Mouse (Mus musculus) thymus, adult 2 months (tissue): ENCODE measurements around the gene Hoxd12. TPM values are rescaled to one million over a fixed set of nuclear protein-coding genes. Genes with fewer than 3 reads are reported as not detected.

Source experiments
- DNase-seq: peaks from one replicate; pipeline ENCODE4 v3.0.0; 2021
- H3K27ac ChIP-seq: fragments of 200-500 bp; 2 replicates; pipeline ENCODE4 v1.5.1; 2012; ENCODE audit warnings: low read length, control low read depth; ENCODE audit not compliant: control insufficient read depth, insufficient read depth
- H3K27me3 ChIP-seq: fragments of 200-500 bp; 2 replicates; pipeline ENCODE4 v1.6.1; 2012; ENCODE audit warnings: mild to moderate bottlenecking, low read length, moderate library complexity, mixed read lengths; ENCODE audit not compliant: control insufficient read depth, insufficient read depth
- H3K36me3 ChIP-seq: fragments of 200-500 bp; 2 replicates; pipeline ENCODE4 v1.6.1; 2012; ENCODE audit warnings: mild to moderate bottlenecking, low read length, moderate library complexity; ENCODE audit not compliant: control insufficient read depth, insufficient read depth
- H3K4me1 ChIP-seq: fragments of 200-500 bp; replicated peaks from 2 replicates; pipeline ENCODE4 v1.6.1; 2012; ENCODE audit warnings: low read length; ENCODE audit not compliant: control insufficient read depth, insufficient read depth
- H3K4me3 ChIP-seq: fragments of 200-500 bp; 2 replicates; pipeline ENCODE4 v1.5.1; 2012; ENCODE audit warnings: mild to moderate bottlenecking, low read length, control low read depth, moderate library complexity; ENCODE audit not compliant: control insufficient read depth, insufficient read depth
- CTCF ChIP-seq: fragments of 200-500 bp; IDR thresholded peaks from 2 replicates; pipeline ENCODE4 v1.5.1; 2012; ENCODE audit warnings: mild to moderate bottlenecking, control low read depth, low read length, moderate library complexity, borderline replicate concordance; ENCODE audit not compliant: control insufficient read depth, poor library complexity, insufficient read depth; ENCODE audit errors: extremely low read depth
- POLR2A ChIP-seq: fragments of 200-500 bp; IDR thresholded peaks from 2 replicates; pipeline ENCODE4 v1.6.1; 2012; ENCODE audit warnings: mild to moderate bottlenecking, low read length, control low read depth, moderate library complexity; ENCODE audit not compliant: control insufficient read depth, poor library complexity, insufficient read depth; ENCODE audit errors: extremely low read depth
- WGBS: fragments of 180-500 bp; shearing (Covaris S2); methylation state at CpG from one replicate; pipeline ENCODE4 v1.1.7; 2018; 5-methylcytosine and 5-hydroxymethylcytosine counted together
- polyA plus RNA-seq: library from polyadenylated mRNA; depleted of rRNA; stranded (reverse); fragments of >200 nt; gene quantifications from 2 replicates; pipeline ENCODE4 v1.2.3, GENCODE M21; 2012

Gene Hoxd12
- polyA plus RNA-seq, 1 experiment = not detected

DNA sequence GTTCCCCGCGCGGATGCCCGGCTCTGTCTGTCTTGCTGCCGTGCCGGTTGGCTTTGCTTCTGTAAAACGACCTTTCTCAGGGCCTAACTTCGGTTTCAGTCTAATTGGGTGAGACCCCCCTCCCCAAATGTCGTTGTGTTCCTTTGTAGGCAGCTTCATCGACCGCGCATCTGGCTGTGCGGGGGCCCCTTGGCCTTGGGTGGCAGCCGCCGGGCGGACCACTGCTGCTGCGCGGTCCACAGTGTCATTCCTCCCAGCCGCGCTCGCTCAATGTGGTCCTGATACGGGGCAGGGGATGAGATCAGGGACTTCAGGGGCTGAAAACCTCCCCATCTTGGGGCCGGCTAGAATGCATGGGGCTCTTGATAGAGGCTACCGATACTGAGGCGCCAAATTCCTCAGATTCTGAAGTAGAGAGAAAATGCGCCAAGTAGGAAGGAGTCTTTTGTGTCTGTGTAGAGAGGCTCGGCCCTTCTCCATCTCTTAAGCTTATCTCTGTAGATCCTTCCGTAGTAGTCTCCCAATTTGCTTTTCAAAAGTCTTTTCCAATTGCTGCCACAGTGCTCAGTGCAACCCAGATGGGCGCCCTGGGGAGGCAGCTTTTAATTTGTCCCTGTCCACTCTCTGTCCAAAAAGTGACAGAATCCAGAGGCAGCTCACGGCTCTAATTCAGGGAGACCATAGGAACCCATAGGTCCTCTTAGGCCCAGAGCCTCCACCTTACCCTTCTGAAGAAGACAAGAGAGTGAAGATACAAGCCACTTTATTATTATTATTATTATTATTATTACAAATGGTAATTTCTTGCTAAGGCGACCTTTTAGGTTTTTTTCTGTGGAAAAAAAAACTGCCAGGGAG is 13.1 kb downstream of the Hoxd12 start:
- H3K27ac ChIP-seq = no peak overlapping the region
- TF ChIP-seq CTCF (no peak), POLR2A (no peak)
- no peak overlapping the region for H3K4me3 ChIP-seq
- no peaks in the 10 kb centered on the region for H3K36me3 ChIP-seq
- no peaks in the 10 kb centered on the region for H3K4me1 ChIP-seq
- no peak for DNase-seq
- peaks cover 34% of the 10 kb centered on the region for H3K27me3 ChIP-seq
- WGBS = 8% methylated on average over 31 of the region's 31 CpGs

DNA sequence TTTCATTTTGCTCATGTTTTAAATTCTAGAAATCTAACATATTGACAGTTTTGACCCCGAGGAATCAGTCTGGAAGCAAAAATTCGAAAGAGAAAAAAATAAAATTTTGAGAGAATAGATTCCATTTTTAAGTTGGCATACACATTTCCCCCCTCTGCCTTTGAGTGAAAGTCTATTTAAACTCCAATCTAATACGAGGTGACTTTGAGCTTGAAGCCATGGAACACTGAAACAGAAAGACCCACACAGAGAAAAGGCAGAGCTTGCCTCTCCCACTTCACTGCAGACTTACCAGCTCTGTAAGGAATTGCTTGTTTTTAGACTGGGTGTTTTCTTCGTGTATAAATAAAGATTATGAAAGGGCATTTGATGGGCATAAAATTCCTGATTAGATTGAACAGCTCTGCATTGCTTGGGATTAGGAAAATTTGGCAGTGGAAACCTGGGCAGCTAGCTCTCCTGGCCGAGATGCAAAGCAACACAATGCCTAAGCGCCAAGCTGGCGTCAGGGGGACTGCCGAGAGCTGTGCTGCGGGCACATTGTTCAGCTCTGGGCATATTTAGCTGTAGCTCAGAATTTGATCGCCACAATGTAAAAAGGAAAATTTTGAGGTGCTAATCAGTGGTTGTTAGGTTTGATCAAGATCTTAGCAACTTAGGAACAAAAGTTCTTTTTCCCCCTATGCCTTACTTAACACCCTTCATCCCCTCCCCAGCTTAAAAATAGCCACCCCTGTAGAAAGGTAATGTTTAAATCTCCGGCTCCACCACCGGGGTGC is 14.2 kb downstream of the Hoxd12 start:
- Histone ChIP-seq H3K27me3 (peaks cover 34% of the 10 kb centered on the region), H3K4me1 (no peaks in the 10 kb centered on the region), H3K27ac (no peak overlapping the region), H3K36me3 (no peaks in the 10 kb centered on the region), H3K4me3 (no peak overlapping the region)
- no peak for DNase-seq
- WGBS = 8% methylated on average over 12 of the region's 12 CpGs
- no peak for TF ChIP-seq POLR2A
- no peak for TF ChIP-seq CTCF

DNA sequence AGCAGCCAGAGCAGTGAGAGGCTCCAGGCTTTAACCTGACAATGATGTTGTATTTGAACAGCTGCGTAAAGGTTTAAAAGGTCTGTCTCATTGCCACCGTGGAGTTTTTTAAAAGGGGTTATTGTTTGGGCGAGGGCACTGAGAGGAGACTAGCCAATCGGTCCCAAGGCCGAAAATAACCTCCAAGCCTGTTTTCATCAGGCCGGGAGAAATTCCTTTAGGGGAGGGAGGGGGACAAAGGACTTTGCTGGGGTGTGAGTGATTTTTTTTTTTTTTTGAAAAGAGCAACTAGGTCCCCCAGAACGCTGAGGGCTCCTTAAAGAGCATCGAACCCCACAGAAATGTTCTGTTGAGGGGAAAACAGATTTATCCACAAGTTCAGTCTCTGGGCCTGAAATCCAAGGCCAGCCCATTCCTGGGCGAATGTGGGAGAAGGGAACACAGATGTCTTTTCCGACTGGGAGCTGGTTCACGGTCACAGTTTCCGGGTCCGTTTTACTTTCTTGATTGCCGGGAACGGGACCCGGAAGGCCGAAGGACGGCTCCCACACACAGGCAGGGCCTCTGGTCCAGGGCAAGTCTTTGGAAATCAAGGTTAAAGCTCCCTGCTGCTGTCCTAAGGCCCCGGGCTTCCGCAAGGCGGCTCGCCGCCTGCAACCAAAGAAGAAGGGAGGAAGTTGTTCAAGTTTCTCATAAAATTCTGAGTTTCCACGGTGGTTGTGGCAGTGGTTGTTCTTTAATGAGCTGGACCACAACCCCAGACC is 14.9 kb downstream of the Hoxd12 start:
- 3% methylated on average over 24 of the region's 24 CpGs for WGBS
- no peak overlapping the region for H3K27ac ChIP-seq
- H3K4me3 ChIP-seq = no peak overlapping the region
- no peaks in the 10 kb centered on the region for H3K36me3 ChIP-seq
- H3K4me1 ChIP-seq = no peaks in the 10 kb centered on the region
- no peak for TF ChIP-seq POLR2A
- TF ChIP-seq CTCF = no peak
- peaks cover 37% of the 10 kb centered on the region for H3K27me3 ChIP-seq
- DNase-seq = no peak

DNA sequence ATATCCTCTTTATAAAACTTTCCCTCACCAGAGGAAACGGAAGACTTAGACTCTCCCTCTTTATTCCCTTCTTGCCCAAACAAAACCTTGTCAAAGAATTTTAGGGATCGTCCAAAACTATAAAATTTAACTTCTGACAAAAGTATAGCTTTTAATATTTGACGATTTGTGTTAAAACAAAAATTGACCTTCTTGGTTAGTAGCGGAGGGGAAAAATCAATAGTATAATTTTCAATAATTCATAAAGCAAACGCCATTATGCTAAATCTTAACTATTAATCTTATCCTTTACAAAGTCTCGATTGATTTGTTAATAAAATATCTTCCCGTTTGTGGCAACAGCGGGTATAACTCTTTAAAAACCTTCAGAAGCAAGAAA is 15.5 kb downstream of the Hoxd12 start:
- TF ChIP-seq POLR2A (no peak), CTCF (no peak)
- no peak for DNase-seq
- H3K27me3 ChIP-seq = peaks cover 39% of the 10 kb centered on the region
- WGBS = 10% methylated on average over 8 of the region's 8 CpGs
- no peak overlapping the region for H3K4me3 ChIP-seq
- H3K27ac ChIP-seq = no peak overlapping the region
- H3K36me3 ChIP-seq = no peaks in the 10 kb centered on the region
- no peaks in the 10 kb centered on the region for H3K4me1 ChIP-seq

DNA sequence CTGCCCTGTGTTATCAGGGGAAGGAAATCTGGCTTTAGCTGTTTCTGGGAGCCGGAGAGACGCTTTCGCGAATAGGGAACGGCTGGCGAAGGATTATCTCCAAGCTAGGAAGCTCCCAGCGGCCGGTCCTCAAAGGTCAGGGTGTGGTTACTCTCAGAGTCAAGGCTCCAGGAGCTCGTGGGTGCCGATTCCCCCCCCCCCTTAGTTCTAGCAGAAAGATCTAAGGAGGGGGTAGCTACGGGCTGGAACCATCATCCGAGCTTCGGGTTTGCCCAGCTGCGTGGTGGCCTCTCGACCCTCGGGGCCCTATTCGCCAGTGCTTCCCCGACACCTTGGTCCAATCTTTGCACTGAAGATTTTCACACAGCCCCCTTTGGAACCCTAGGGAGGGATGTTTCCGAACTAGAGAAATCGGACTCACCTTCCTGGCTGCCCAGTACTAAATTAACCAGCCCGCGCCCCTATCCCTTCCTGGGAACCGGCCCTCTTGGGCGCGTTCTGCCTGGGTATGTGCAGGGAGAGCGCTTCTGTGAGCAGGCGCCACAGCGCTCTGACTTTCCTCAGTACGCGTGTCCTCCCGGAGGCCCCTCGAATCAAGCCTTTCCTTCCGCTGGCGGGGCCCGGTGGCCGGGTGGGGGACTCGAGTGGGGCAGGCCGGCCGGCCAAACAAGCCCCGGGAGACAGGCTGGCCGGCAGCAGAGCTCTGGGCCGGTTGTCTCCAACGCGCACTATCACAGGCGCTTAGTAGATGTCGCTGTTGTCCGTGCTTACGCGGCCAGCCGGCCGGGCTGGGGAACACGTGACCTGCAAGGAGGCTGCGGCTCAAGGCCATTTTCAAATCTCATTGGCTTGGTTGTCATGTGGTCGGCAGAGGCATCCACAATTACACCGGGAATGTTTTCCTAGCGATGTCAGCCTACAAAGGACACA is 16.5 kb downstream of the Hoxd12 start, which contains the start of gene Hoxd10:
TSS of gene Hoxd10 (plus strand) at position 903 of the 930 bp plus-strand sequence.
- no peaks in the 10 kb centered on the region for H3K36me3 ChIP-seq
- peaks cover 40% of the 10 kb centered on the region for H3K27me3 ChIP-seq
- no peaks in the 10 kb centered on the region for H3K4me1 ChIP-seq
- H3K4me3 ChIP-seq = no peak within 1 kb of the TSS
- 9% methylated on average over 56 of the region's 56 CpGs for WGBS
- TF ChIP-seq CTCF (no peak), POLR2A (no peak)
- no peak within 1 kb of the TSS for H3K27ac ChIP-seq
- DNase-seq = no peak
